Mouse (Mus musculus) left cerebral cortex, postnatal 4 days (tissue): Measurements from ENCODE around the gene BC061237. TPM values are rescaled to one million over a fixed set of nuclear protein-coding genes. Genes with fewer than 3 reads are reported as not detected.
"Not testable (repeated sequence)": the region's sequence is repeated elsewhere in the genome, so short reads cannot be mapped to it uniquely, and the experiment has no call there.

Experiments
- DNase-seq: peaks from one replicate; pipeline ENCODE4 v3.0.0-alpha.2; 2022
- intact Hi-C: fragments of 180-260 bp; cut with DNase I; formaldehyde crosslinking; loops from one replicate; pipeline ENCODE4 v1.15.1; 2025
- total RNA-seq, 2 experiments: library from RNA; stranded (reverse); gene quantifications; 2 replicates each; pipeline ENCODE4 v1.2.3; 2021

Gene BC061237
- not detected for total RNA-seq

DNA sequence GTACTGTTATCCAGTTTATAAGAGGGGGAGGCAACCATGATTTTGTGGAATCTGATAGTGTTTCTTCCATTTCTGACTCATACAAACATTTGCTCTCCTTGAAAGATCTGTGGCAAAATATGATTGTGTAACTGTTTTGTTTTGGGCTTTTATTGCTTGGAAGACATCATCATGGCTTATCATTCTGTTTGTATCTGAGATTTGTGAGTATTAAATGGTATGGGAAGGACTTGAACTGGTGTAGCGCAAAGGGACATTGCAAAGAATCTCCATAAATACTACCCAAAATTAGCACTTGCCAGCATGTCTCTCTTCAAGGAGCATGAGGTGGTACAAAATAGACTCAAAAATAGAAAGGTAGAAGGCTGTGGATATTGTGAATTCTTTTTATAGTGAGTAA lies at the start of gene BC061237:
TSS of gene BC061237 (plus strand) at position 301 of the 400 bp plus-strand sequence.
- DNase-seq, intact Hi-C loops: not testable (repeated sequence)

DNA sequence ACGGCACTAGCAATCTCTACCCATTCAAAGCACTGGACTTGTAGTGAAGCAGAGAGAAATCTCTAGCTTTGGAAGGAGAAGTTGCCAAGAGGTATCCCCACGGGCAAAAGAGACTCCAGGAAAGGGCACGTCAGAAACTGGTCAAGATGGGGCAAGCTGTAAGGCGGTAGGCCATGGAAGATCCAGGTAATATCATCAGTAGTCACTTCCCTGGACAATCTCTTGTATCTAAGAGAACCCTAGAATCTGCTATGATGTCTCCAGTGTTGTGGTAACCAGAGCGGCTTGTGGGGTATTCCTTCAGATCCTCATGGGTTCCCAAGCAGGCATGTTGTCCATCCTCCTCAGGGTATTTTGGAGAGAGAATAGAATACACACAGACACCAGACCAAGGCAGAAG lies 25.7 kb downstream of the BC061237 start, which contains the start of gene Gm17093:
TSS of gene Gm17093 (plus strand) at position 301 of the 400 bp plus-strand sequence.
- intact Hi-C loops, DNase-seq: not testable (repeated sequence)

DNA sequence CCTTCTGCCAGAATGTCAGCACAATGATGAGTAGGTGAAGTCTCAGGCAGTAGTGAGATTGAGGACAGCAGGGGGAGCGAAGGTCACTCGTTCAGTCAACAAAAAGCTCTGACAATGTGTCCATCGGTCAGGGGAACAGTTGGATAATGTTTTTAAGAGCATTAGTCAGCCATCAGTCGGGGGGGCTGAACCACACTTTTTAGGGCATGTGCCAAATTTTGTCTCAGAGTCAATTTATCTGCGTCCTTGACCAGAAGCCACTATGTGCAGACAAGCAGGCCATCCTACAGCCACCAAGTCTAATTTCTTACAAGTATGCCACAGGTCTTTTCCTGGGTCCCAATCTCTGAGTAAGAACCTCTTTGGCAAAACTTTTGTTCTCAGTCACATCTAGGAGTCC lies 55.7 kb downstream of the BC061237 start:
- intact Hi-C loops, DNase-seq: not testable (repeated sequence)

Other genes starting within 250 kb of the BC061237 start
- not detected for gene Gm8220, start 206.9 kb upstream of the BC061237 start, total RNA-seq
- not detected for gene Gm5930, start 153.9 kb upstream of the BC061237 start, total RNA-seq
- gene Gm8229, start 127.1 kb upstream of the BC061237 start, total RNA-seq, result not detected
- not detected for gene Gm3371, start 81.8 kb upstream of the BC061237 start, total RNA-seq
- gene Gm8232, start 58.8 kb upstream of the BC061237 start, total RNA-seq, result not detected
- not detected for gene Gm17093, start 25.8 kb downstream of the BC061237 start, total RNA-seq
- gene Gm8247, start 90.7 kb downstream of the BC061237 start, total RNA-seq, result not detected
- not detected for gene Gm5624, start 135.5 kb downstream of the BC061237 start, total RNA-seq
- gene Gm8257, start 214.0 kb downstream of the BC061237 start, total RNA-seq, result not detected